Mouse (Mus musculus) intestine, embryonic 15.5 days (tissue): ENCODE measurements around the gene Ddx54. TPM values are rescaled to one million over a fixed set of nuclear protein-coding genes. Genes with fewer than 3 reads are reported as not detected.

ENCODE experiments used
- ATAC-seq: fragments of 200-750 bp; cut with Nextera tagmentation; 2 replicates; pipeline ENCODE4 v1.8.0; 2017; ENCODE audit warnings: moderate TSS enrichment, moderate library complexity
- H3K27ac ChIP-seq: fragments of 300-500 bp; sonication (generic); 2 replicates; pipeline ENCODE4 v1.5.1; 2015; ENCODE audit warnings: mild to moderate bottlenecking, inconsistent platforms
- H3K27me3 ChIP-seq: fragments of 300-500 bp; sonication (generic); replicated peaks from 2 replicates; pipeline ENCODE4 v1.6.1; 2015; ENCODE audit warnings: inconsistent platforms
- H3K36me3 ChIP-seq: fragments of 300-500 bp; sonication (generic); 2 replicates; pipeline ENCODE4 v1.6.1; 2015; ENCODE audit warnings: inconsistent platforms
- H3K4me1 ChIP-seq: fragments of 300-500 bp; sonication (generic); replicated peaks from 2 replicates; pipeline ENCODE4 v1.6.1; 2015; ENCODE audit warnings: inconsistent platforms
- H3K4me2 ChIP-seq: fragments of 300-500 bp; sonication (generic); replicated peaks from 2 replicates; pipeline ENCODE4 v1.6.1; 2015; ENCODE audit warnings: mild to moderate bottlenecking, inconsistent platforms
- H3K4me3 ChIP-seq: fragments of 300-500 bp; sonication (generic); replicated peaks from 2 replicates; pipeline ENCODE4 v1.5.1; 2015; ENCODE audit warnings: inconsistent platforms
- H3K9ac ChIP-seq: fragments of 300-500 bp; sonication (generic); 2 replicates; pipeline ENCODE4 v1.6.1; 2015; ENCODE audit warnings: inconsistent platforms
- H3K9me3 ChIP-seq: fragments of 300-500 bp; sonication (generic); 2 replicates; pipeline ENCODE4 v1.6.1; 2016; ENCODE audit warnings: inconsistent platforms
- WGBS: fragments of 180-500 bp; shearing (Covaris S2); methylation state at CpG from one replicate; pipeline ENCODE4 v1.1.7; 2015; 5-methylcytosine and 5-hydroxymethylcytosine counted together
- polyA plus RNA-seq: library from polyadenylated mRNA; unstranded; fragments of >200 nt; fragmentation: Nextera tagmentation; extraction: Ambion mirVana; gene quantifications from 2 replicates; pipeline ENCODE4 v1.2.1, GENCODE M21; 2015

The Ddx54 gene
- polyA plus RNA-seq, 1 experiment from 2014 or later: 47.5 TPM

GRCm38 (mm10) chr5:120634860-120635259 lies 22.3 kb downstream of the Ddx54 start:
- H3K36me3 ChIP-seq: no peaks in the 10 kb centered on the region
- 48% methylated on average over 5 of the region's 5 CpGs for WGBS
- peaks cover 7% of the 10 kb centered on the region; the same call in 1 of the 2 replicates for H3K27me3 ChIP-seq
- no peak overlapping the region for H3K9ac ChIP-seq
- no peak for ATAC-seq
- H3K27ac ChIP-seq: no peak overlapping the region
- no peaks in the 10 kb centered on the region for H3K9me3 ChIP-seq
- 0 out of 2 replicates have a peak, but pooled peaks cover 4% of the 10 kb centered on the region for H3K4me1 ChIP-seq
- H3K4me3 ChIP-seq: no peak overlapping the region
- H3K4me2 ChIP-seq: no peak overlapping the region

DNA sequence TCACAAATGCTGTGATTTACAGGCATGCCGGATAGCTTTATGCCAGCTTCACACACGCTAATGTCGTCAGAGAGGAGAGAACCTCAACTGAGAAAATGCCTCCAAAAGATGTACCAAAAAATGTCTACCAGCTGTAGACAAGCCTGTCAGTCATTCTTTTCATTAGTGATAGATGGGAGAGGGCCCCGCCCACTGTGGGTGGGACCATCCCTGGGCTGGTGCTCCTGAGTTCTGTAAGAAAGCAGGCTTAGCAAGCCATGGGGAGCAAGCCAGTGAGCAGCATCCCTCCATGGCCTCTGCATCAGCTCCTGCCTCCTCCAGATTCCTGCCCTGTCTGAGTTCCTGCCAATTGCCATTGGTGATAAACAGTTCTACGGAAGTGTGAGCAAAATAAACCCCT lies 23.1 kb downstream of the Ddx54 start:
- Histone ChIP-seq H3K4me1 (0 out of 2 replicates have a peak, but pooled peaks cover 4% of the 10 kb centered on the region), H3K4me3 (no peak overlapping the region), H3K36me3 (no peaks in the 10 kb centered on the region), H3K27ac (no peak overlapping the region), H3K9ac (no peak overlapping the region), H3K4me2 (no peak overlapping the region), H3K27me3 (peaks cover 3% of the 10 kb centered on the region; the same call in 1 of the 2 replicates), H3K9me3 (no peaks in the 10 kb centered on the region)
- no peak for ATAC-seq
- 69% methylated on average over 5 of the region's 5 CpGs for WGBS

DNA sequence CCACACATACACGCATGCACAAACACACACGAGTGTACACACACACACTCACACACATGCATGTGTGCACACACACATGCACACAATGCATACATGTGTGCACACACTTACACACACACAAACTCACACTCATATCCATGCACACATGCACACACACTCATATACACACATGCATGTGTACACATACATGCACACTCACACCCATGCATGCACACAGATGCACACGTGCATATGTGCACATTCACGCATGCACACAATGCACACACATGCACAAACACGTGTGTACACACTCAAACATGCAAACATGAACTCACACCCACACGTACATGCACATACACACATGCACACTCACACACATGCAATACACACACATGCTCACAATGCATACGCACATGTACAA lies 27.6 kb downstream of the Ddx54 start:
- Histone ChIP-seq H3K9me3 (no peaks in the 10 kb centered on the region), H3K4me3 (no peak overlapping the region)
- no peak for ATAC-seq

GRCm38 (mm10) chr5:120643365-120644085 lies 31.0 kb downstream of the Ddx54 start:
- Histone ChIP-seq H3K27me3 (peaks cover 14% of the 10 kb centered on the region), H3K4me2 (no peak overlapping the region), H3K4me1 (peaks cover under 1% of the 10 kb centered on the region; the same call in 1 of the 2 replicates), H3K4me3 (no peak overlapping the region), H3K9me3 (no peaks in the 10 kb centered on the region), H3K36me3 (no peaks in the 10 kb centered on the region), H3K9ac (no peak overlapping the region), H3K27ac (no peak overlapping the region)
- WGBS: 74% methylated on average over 14 of the region's 14 CpGs
- no peak for ATAC-seq

More for the DNA sequence above, 27.6 kb downstream of the Ddx54 start:
- H3K27ac ChIP-seq: no peak overlapping the region
- no peaks in the 10 kb centered on the region for H3K27me3 ChIP-seq
- no peak overlapping the region for H3K4me2 ChIP-seq
- H3K9ac ChIP-seq: no peak overlapping the region
- no peaks in the 10 kb centered on the region for H3K36me3 ChIP-seq
- no peaks in the 10 kb centered on the region for H3K4me1 ChIP-seq
- 90% methylated on average over 7 of the region's 7 CpGs for WGBS

- Histone ChIP-seq H3K9ac (no peak overlapping the region), H3K36me3 (no peaks in the 10 kb centered on the region), H3K27me3 (peaks cover 21% of the 10 kb centered on the region), H3K4me2 (no peak overlapping the region), H3K27ac (no peak overlapping the region), H3K9me3 (no peaks in the 10 kb centered on the region), H3K4me3 (no peak overlapping the region), H3K4me1 (peaks cover 8% of the 10 kb centered on the region)
- 56% methylated on average over 3 of the region's 3 CpGs for WGBS
- ATAC-seq: no peak
These were observed 31.7 kb downstream of the Ddx54 start for GRCm38 (mm10) chr5:120644227-120644626.

GRCm38 (mm10) chr5:120645851-120646250 lies 33.3 kb downstream of the Ddx54 start:
- no peak overlapping the region for H3K9ac ChIP-seq
- 52% methylated on average over 6 of the region's 6 CpGs for WGBS
- peaks cover 32% of the 10 kb centered on the region for H3K27me3 ChIP-seq
- H3K4me3 ChIP-seq: no peak overlapping the region
- H3K4me2 ChIP-seq: no peak overlapping the region
- H3K4me1 ChIP-seq: peaks cover 10% of the 10 kb centered on the region
- H3K36me3 ChIP-seq: no peaks in the 10 kb centered on the region
- no peak overlapping the region for H3K27ac ChIP-seq
- no peaks in the 10 kb centered on the region for H3K9me3 ChIP-seq
- ATAC-seq: no peak

GRCm38 (mm10) chr5:120647361-120647760 lies 34.8 kb downstream of the Ddx54 start:
- WGBS: 72% methylated on average over 4 of the region's 4 CpGs
- peaks cover 10% of the 10 kb centered on the region for H3K4me1 ChIP-seq
- no peaks in the 10 kb centered on the region for H3K36me3 ChIP-seq
- no peak overlapping the region for H3K27ac ChIP-seq
- H3K9me3 ChIP-seq: no peaks in the 10 kb centered on the region
- no peak for ATAC-seq
- no peak overlapping the region for H3K4me3 ChIP-seq
- H3K27me3 ChIP-seq: peaks cover 39% of the 10 kb centered on the region
- no peak overlapping the region for H3K9ac ChIP-seq
- H3K4me2 ChIP-seq: no peak overlapping the region

GRCm38 (mm10) chr5:120647814-120648491 lies 35.4 kb downstream of the Ddx54 start:
- WGBS: 35% methylated on average over 12 of the region's 12 CpGs
- no peak overlapping the region for H3K27ac ChIP-seq
- peaks cover 39% of the 10 kb centered on the region for H3K27me3 ChIP-seq
- H3K9me3 ChIP-seq: no peaks in the 10 kb centered on the region
- no peak overlapping the region for H3K9ac ChIP-seq
- H3K4me3 ChIP-seq: no peak overlapping the region
- no peak for ATAC-seq
- H3K4me1 ChIP-seq: peaks cover 10% of the 10 kb centered on the region
- H3K4me2 ChIP-seq: peak overlapping the region; percentile 71
- H3K36me3 ChIP-seq: no peaks in the 10 kb centered on the region

DNA sequence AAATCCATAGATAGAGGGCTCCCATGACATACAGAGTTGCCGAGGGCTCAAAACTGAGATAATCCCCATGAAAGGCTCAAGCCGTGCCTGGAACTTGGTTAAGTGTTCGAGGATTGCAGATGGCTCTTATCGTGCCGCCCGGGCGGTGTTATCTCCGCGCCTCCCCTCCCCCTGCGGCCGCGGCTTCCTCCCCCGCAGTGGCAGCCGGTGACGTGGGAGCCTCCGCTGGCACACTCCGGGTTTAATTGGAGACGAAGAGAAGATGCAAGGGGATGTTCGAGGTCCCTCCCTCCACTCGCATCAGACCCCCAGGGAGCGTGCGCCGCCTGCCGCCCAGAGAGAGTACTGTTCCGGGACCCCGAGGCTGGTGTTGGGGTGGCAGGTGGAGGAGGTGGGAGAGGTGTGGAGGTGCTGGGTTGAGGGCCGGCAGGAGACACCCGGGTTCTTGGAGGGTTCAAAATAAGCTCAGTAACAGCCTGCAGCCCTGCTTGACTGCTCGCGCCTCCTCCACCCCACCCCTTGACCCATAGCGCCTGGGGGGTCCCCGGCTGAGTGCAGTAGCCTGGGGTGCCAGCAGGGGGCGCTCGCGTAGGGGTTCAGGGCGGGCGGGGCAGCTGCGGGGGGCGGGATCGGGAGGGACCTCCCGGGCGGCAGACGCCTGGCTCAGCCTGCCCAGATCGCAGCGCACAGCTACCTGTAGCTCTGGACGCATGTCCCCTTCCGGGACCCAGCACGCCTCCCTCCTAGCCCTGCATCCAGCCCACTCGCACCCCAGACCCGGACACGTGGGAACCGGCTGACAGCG lies 36.2 kb downstream of the Ddx54 start, which contains the start of gene Rasal1:
TSS of gene Rasal1 (plus strand) at position 244 of the 805 bp plus-strand sequence.
- 0 out of 2 replicates have a peak within 1 kb of the TSS, but pooled peaks have one; percentile 8 for H3K9ac ChIP-seq
- WGBS: under 1% methylated on average over 52 of the region's 53 CpGs
- H3K27me3 ChIP-seq: peaks cover 39% of the 10 kb centered on the region

DNA sequence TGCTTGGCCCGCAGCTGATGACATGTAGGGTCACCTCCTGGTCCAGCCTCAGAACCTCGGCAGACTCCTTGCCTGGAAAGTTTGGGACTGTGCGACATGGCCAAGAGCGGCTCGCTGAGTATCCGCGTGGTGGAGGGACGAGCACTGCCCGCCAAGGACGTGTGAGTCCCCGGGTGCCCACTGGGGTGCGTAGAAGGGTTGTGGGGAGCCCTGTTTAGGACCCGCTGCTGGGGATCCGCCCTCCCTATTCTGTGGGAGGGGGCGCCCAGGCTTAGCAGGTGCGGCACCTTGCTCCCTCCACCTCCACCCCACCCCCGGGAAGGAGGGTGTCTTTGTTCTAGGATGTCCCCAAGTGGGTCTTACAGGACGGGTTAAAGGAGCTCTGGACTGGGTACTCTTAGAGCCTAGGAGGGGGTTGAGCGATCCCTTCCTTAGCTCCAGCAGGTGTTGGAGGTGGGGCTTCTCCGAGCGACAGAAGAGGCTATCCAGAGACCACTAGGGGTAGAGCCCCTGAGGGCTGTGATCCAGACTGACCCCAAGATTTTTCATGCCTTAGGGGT lies 36.9 kb downstream of the Ddx54 start:
- ATAC-seq: peak; percentile 63
- Histone ChIP-seq H3K4me2 (peak overlapping the region; percentile 71), H3K27ac (no peak overlapping the region), H3K9ac (0 out of 2 replicates have a peak overlapping the region, but pooled peaks have one; percentile 8), H3K9me3 (no peaks in the 10 kb centered on the region), H3K36me3 (no peaks in the 10 kb centered on the region), H3K4me1 (peaks cover 10% of the 10 kb centered on the region), H3K4me3 (peak overlapping the region; percentile 30), H3K27me3 (peaks cover 39% of the 10 kb centered on the region)
- WGBS: 4% methylated on average over 21 of the region's 21 CpGs

More for the DNA sequence above, 36.2 kb downstream of the Ddx54 start, which contains the start of gene Rasal1:
- Histone ChIP-seq H3K4me1 (peaks cover 10% of the 10 kb centered on the region), H3K36me3 (no peaks in the 10 kb centered on the region), H3K27ac (no peak within 1 kb of the TSS), H3K4me2 (peak within 1 kb of the TSS; percentile 71), H3K9me3 (no peaks in the 10 kb centered on the region), H3K4me3 (peak within 1 kb of the TSS; percentile 30)
- peak; percentile 73 for ATAC-seq

DNA sequence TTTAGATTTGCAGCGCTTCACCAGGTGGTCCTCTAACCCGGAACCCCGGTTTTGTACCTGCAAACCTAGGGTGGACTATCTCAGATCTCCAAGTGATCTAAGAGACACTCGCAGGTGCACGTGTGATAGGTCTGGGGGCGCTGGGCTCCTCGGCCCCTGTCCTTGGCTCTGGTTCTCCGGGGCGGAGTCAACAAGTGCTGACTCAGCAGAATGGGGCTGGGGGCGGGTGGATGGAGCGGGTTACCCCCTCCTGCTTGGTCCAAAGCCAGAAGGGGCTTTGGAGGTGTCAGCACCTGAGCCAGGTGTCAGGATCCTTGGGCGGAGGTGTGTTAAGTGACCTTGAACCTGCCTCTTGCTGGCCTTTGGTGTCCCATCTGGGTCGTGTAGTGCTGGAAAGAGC lies 37.4 kb downstream of the Ddx54 start:
- WGBS: 23% methylated on average over 13 of the region's 13 CpGs
- peaks cover 39% of the 10 kb centered on the region for H3K27me3 ChIP-seq

More for the DNA sequence above, 37.4 kb downstream of the Ddx54 start:
- Histone ChIP-seq H3K4me1 (peaks cover 10% of the 10 kb centered on the region), H3K4me3 (no peak overlapping the region), H3K9me3 (no peaks in the 10 kb centered on the region), H3K9ac (no peak overlapping the region), H3K27ac (no peak overlapping the region), H3K4me2 (no peak overlapping the region), H3K36me3 (no peaks in the 10 kb centered on the region)
- no peak for ATAC-seq
